ENCODE assay signal across 8 mouse cellular contexts in the genomic region with DNA sequence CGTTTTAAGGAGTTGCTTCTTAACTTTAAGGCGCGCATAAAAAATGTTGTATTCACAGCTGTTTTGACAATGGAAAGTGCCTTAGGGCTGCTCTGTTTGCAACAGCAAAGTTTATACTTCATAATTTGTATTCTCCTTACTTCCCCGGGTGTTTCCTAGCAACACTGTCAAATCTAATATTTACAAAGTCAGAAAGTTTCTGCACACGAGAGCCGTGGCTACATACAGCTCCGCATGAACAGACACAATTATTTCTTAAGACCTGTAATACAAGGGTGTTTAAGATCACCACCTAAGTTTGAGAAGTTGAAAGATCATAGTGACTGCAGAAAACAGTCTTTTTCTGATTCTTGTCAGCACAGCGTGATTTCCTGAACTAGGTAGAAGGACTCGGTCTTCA. TPM values are rescaled to one million over a fixed set of nuclear protein-coding genes. Genes with fewer than 3 reads are reported as not detected.
DNase-seq lines count a peak whose midpoint lies in the region; ATAC-seq and TF ChIP-seq lines count a peak whose summit lies in the region.

No protein-coding gene starts in this region.

- ATAC-seq in heart, embryonic 11.5 days (replicated peaks; ENCODE audit: insufficient number of reproducible peaks, low FRiP score, low TSS enrichment), result no peak
- peak; percentile 6; the same call in 1 of the 2 replicates for ATAC-seq in hindbrain, embryonic 11.5 days (ENCODE audit: low FRiP score)
- ATAC-seq in megakaryocyte-erythroid progenitor cell, adult 5-6 weeks (replicated peaks; ENCODE audit: low FRiP score, low TSS enrichment, poor library complexity, severe bottlenecking), result 0 out of 2 replicates have a peak, but pooled peaks have one; percentile 7
- no peak for ATAC-seq in erythroblast, adult 5-6 weeks (replicated peaks; ENCODE audit: low FRiP score, poor library complexity, severe bottlenecking)

- peak overlapping the region; percentile 72 for H3K4me2 ChIP-seq in heart, embryonic 11.5 days
- H3K4me2 ChIP-seq in hindbrain, embryonic 11.5 days (replicated peaks; ENCODE audit: low read depth, low read length), result peak overlapping the region; percentile 32

- no peak for TF ChIP-seq POLR2A in MEL (IDR thresholded peaks at IDR 0.05; ENCODE audit: control insufficient read depth in 1 of 2, insufficient read depth in 1 of 2, low read depth in 1 of 2, low read length in 2 of 2, poor library complexity in 1 of 2)

- H3K27ac ChIP-seq in heart, embryonic 11.5 days (ENCODE audit: low read depth, low read length), result no peak overlapping the region
- peak overlapping the region; percentile 85 for H3K27ac ChIP-seq in MEL (ENCODE audit: control insufficient read depth, low read depth, low read length)
- no peak overlapping the region for H3K27ac ChIP-seq in hindbrain, embryonic 11.5 days (ENCODE audit: low read depth, low read length)

- no peaks in the 10 kb centered on the region; the same call in 1 of the 2 replicates for H3K79me2 ChIP-seq in MEL (ENCODE audit: control insufficient read depth, insufficient read depth, low read length, poor library complexity)

- DNase-seq in heart, adult 9 months (ENCODE audit: low spot score in 2 of 2), result no peak
- peak; percentile 68 for DNase-seq in MEL (ENCODE audit: low read depth, low spot score)
- DNase-seq in hindbrain, embryonic 11.5 days (ENCODE audit: low spot score), result peak; percentile 19
- DNase-seq in urinary bladder, postnatal 14 days (ENCODE audit: low spot score), result no peak
- DNase-seq in kidney, postnatal 14 days, result no peak

- no peaks in the 10 kb centered on the region for H3K27me3 ChIP-seq in heart, embryonic 11.5 days (ENCODE audit: control insufficient read depth, insufficient read depth, low read length)
- peaks cover 0 to 2% of the 10 kb centered on the region in 2 experiments; a peak in 1 of 4 replicates for H3K27me3 ChIP-seq in MEL (ENCODE audit: control insufficient read depth in 1 of 2, insufficient read depth in 2 of 2, low read length in 2 of 2)
- H3K27me3 ChIP-seq in hindbrain, embryonic 11.5 days (ENCODE audit: control insufficient read depth, insufficient read depth, low read length), result no peaks in the 10 kb centered on the region

- H3K4me1 ChIP-seq in heart, embryonic 11.5 days (ENCODE audit: control insufficient read depth, insufficient read depth, low read length), result no peaks in the 10 kb centered on the region
- H3K4me1 ChIP-seq in MEL (ENCODE audit: control insufficient read depth in 1 of 2, insufficient read depth in 2 of 2, low read length in 2 of 2), result peaks cover 2 to 12% of the 10 kb centered on the region in 2 experiments; a peak in 3 of 4 replicates
- H3K4me1 ChIP-seq in hindbrain, embryonic 11.5 days (replicated peaks; ENCODE audit: control insufficient read depth, insufficient read depth, low read length), result no peaks in the 10 kb centered on the region; the same call in 1 of the 2 replicates

- TF ChIP-seq EP300 in MEL (IDR thresholded peaks at IDR 0.05; ENCODE audit: low read depth in 1 of 2, low read length in 2 of 2), result no peak

- no peaks in the 10 kb centered on the region for H3K36me3 ChIP-seq in heart, embryonic 11.5 days (ENCODE audit: control insufficient read depth, insufficient read depth, low read length)
- H3K36me3 ChIP-seq in MEL (ENCODE audit: control insufficient read depth in 1 of 2, insufficient read depth in 2 of 2, low read length in 2 of 2), result peaks cover 0 to 23% of the 10 kb centered on the region in 2 experiments; a peak in 2 of 4 replicates
- no peaks in the 10 kb centered on the region for H3K36me3 ChIP-seq in hindbrain, embryonic 11.5 days (ENCODE audit: control insufficient read depth, insufficient read depth, low read length)

- no peak for TF ChIP-seq CTCF in MEL (IDR thresholded peaks at IDR 0.05 in 2 of 3, conservative IDR thresholded peaks at IDR 0.05 in 1 of 3; ENCODE audit: control insufficient read depth in 1 of 3, insufficient read depth in 1 of 3, low read depth in 2 of 3, low read length in 3 of 3, poor library complexity in 1 of 3, severe bottlenecking in 1 of 3)

- 37% methylated on average over 9 of the region's 9 CpGs for WGBS in heart, embryonic 11.5 days (ENCODE audit: insufficient replicate concordance)
- WGBS in hindbrain, embryonic 11.5 days, result 25% methylated on average over 9 of the region's 9 CpGs

- peak overlapping the region; percentile 18 for H3K4me3 ChIP-seq in heart, embryonic 11.5 days (ENCODE audit: low read depth, low read length)
- peak overlapping the region; percentile 76 to 85 for H3K4me3 ChIP-seq in MEL (ENCODE audit: control insufficient read depth in 1 of 2, insufficient read depth in 1 of 2, low read depth in 2 of 2, low read length in 2 of 2)
- H3K4me3 ChIP-seq in hindbrain, embryonic 11.5 days (ENCODE audit: low read depth, low read length), result peak overlapping the region; percentile 15; the same call in 1 of the 2 replicates

- no peak overlapping the region for H3K9ac ChIP-seq in heart, embryonic 11.5 days (ENCODE audit: low read depth, low read length)
- H3K9ac ChIP-seq in MEL (ENCODE audit: control insufficient read depth, low read depth, low read length, poor library complexity, severe bottlenecking), result peak overlapping the region; percentile 82
- peak overlapping the region; percentile 7; the same call in 1 of the 2 replicates for H3K9ac ChIP-seq in hindbrain, embryonic 11.5 days (ENCODE audit: low read depth, low read length)

- H3K9me3 ChIP-seq in heart, embryonic 11.5 days (replicated peaks; ENCODE audit: control insufficient read depth, low read length), result no peaks in the 10 kb centered on the region
- no peaks in the 10 kb centered on the region for H3K9me3 ChIP-seq in MEL (replicated peaks; ENCODE audit: insufficient read depth, low read length)
- H3K9me3 ChIP-seq in hindbrain, embryonic 11.5 days (ENCODE audit: control insufficient read depth, low read length), result no peaks in the 10 kb centered on the region

- no peak for TF ChIP-seq RAD21 in MEL (IDR thresholded peaks at IDR 0.05; ENCODE audit: low read depth, low read length)

TF ChIP-seq in MEL, 35 proteins besides CTCF, POLR2A, EP300 and RAD21:
- TF ChIP-seq SIN3A (IDR thresholded peaks at IDR 0.05; ENCODE audit: low read length), result peak; percentile 45; the same call in 1 of the 2 replicates
- TF ChIP-seq MEF2A (IDR thresholded peaks at IDR 0.05; ENCODE audit: extremely low read depth, insufficient replicate concordance, low read depth, low read length, poor library complexity, severe bottlenecking), result no peak
TF ChIP-seq in MEL: peak in this region for 1.

RNA-seq across cellular contexts. Expression of a gene that starts 0.5 kb away (rescaled TPM):
- polyA plus RNA-seq in heart, embryonic 11.5 days (2014; fragmentation: Nextera tagmentation; extraction: Ambion mirVana), result 0.06 and 0.07 TPM in 2 replicates
- total RNA-seq in MEL (2012; rRNA removed), result 0.69 and 7.0 TPM in 2 replicates
- polyA plus RNA-seq in MEL (2012; ENCODE audit: insufficient read depth in 1 of 2, insufficient read length in 2 of 2, low read depth in 1 of 2, low replicate concordance in 2 of 2, missing spikeins in 1 of 2), result 1 to 10 TPM in 1 of 2 experiments, not detected in 1; 3.3 TPM
- 0.26 and 0.86 TPM in 2 replicates for polyA plus RNA-seq in hindbrain, embryonic 11.5 days (2014; fragmentation: Nextera tagmentation; extraction: Ambion mirVana)
- total RNA-seq in megakaryocyte-erythroid progenitor cell, adult 5-6 weeks (2014; fragmentation: Nextera tagmentation), result 0.59 TPM in 1 of 2 replicates, not detected in the other
- total RNA-seq in megakaryocyte-erythroid progenitor cell, adult 5-6 weeks (2017), result 0.09 and 0.34 TPM in 2 replicates
- 2.5 and 3.3 TPM in 2 replicates for total RNA-seq in erythroblast, adult 5-6 weeks (2015; ENCODE audit: low replicate concordance)
- 3.2 and 4.2 TPM in 2 replicates for total RNA-seq in erythroblast, adult 5-6 weeks (2017; ENCODE audit: low replicate concordance)

Comparison
In these comparisons a context has a peak if more than half of its experiments do, and no peak if none do; other contexts are left out.
1. ATAC-seq: peak in hindbrain, embryonic 11.5 days (single experiment) and megakaryocyte-erythroid progenitor cell, adult 5-6 weeks (single experiment); none in heart, embryonic 11.5 days (single experiment) and erythroblast, adult 5-6 weeks (single experiment).
2. H3K4me3 ChIP-seq: peak in every context shown above with its lines; median percentile 80 in MEL; 18 in heart, embryonic 11.5 days; 15 in hindbrain, embryonic 11.5 days.
3. DNase-seq: peak in MEL (single experiment) and hindbrain, embryonic 11.5 days (single experiment); none in heart, adult 9 months (0 of 2), urinary bladder, postnatal 14 days (single experiment) and kidney, postnatal 14 days (single experiment).